Mouse (Mus musculus) C2C12 (cell line): ENCODE data around the gene Ankfn1.

Source experiments
- CTCF ChIP-seq: IDR thresholded peaks from one replicate; pipeline ENCODE4 v1.5.1; 2011; ENCODE audit not compliant: control insufficient read depth, insufficient read depth, insufficient read length
- MAX ChIP-seq: IDR thresholded peaks from one replicate; pipeline ENCODE4 v1.6.1; 2011; ENCODE audit warnings: mild to moderate bottlenecking, control low read depth

DNA sequence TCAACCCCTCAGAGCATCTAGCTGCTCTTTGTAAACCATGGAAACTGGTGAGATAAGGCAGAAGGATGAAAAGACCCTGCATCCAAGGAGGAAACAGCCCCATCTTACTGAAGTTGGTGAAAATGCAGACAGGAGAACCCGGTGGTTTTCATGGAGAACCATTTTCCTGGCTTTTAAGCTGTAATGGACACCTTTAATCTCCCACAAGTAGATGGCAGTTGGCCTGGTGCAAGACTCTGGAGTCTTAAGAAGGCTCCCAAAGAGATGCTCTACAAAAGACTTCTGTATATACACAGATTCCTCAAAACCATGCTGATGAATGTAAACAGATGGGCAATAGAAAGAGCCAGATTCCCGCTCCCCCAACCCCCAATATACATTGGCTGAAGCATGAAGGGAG is 276.5 kb downstream of the Ankfn1 start:
- TF ChIP-seq CTCF (no peak), MAX (no peak)
